Mouse (Mus musculus) B cell, adult 2 months (primary cell): Measurements from ENCODE around the gene 1700020D05Rik.

Experiments used
- DNase-seq, 2 experiments: peaks; one replicate each; pipeline ENCODE4 v3.0.0; 2022

Gene 1700020D05Rik

GRCm38 (mm10) chr19:5474281-5475068 lies 29.1 kb downstream of the 1700020D05Rik start:
- DNase-seq: no peak

GRCm38 (mm10) chr19:5473720-5474119 lies 29.9 kb downstream of the 1700020D05Rik start, which contains the start of gene Efemp2:
Gene Efemp2 (plus strand): TSS chr19:5473954.
- DNase-seq: no peak

- no peak for DNase-seq
Observed at GRCm38 (mm10) chr19:5472857-5473256, 30.7 kb downstream of the 1700020D05Rik start.

DNA sequence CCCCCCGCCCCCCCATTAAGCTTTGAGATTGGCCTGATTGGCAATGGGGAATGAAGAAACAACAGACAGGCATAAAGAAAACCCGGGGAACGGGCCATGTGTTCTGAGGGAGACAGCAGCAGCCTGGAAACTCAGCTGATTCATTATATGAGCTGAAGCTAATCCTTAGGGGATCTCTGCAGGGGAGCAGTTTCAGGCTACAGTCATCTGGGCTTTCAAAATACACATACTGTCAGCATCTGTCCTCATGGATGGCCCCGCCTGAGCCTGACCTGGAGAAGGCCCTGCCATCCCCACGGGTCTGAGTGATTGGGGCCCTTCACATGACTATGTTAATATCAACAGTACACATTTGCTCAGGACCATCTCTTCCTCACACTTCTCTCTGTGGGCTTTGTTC lies 31.7 kb downstream of the 1700020D05Rik start:
- no peak for DNase-seq

- DNase-seq: no peak
Observed at GRCm38 (mm10) chr19:5468374-5468773, 35.2 kb downstream of the 1700020D05Rik start, which contains the start of gene Ctsw. Gene Ctsw (minus strand): TSS chr19:5468507.

GRCm38 (mm10) chr19:5466916-5467500 lies 36.6 kb downstream of the 1700020D05Rik start:
- no peak for DNase-seq

DNA sequence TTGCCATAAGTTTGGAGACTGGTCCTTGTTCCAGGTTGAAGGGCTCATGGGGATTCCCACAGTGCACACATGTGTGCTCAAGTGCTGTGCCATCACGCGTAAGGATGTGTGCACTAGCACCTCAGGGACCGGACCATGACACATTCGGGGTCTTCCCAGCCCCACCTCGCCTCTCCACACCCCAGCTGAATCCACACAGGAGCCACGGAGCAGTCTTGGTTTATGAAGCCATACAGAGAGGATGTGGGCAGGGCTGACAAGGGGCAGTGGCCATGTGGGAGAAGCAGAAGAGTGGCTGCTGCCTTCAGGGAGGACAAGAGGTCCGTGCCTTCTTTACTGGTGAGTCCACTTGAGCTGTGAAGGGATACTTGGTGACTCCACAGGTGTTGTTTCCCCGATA lies 38.5 kb downstream of the 1700020D05Rik start:
- no peak for DNase-seq

DNA sequence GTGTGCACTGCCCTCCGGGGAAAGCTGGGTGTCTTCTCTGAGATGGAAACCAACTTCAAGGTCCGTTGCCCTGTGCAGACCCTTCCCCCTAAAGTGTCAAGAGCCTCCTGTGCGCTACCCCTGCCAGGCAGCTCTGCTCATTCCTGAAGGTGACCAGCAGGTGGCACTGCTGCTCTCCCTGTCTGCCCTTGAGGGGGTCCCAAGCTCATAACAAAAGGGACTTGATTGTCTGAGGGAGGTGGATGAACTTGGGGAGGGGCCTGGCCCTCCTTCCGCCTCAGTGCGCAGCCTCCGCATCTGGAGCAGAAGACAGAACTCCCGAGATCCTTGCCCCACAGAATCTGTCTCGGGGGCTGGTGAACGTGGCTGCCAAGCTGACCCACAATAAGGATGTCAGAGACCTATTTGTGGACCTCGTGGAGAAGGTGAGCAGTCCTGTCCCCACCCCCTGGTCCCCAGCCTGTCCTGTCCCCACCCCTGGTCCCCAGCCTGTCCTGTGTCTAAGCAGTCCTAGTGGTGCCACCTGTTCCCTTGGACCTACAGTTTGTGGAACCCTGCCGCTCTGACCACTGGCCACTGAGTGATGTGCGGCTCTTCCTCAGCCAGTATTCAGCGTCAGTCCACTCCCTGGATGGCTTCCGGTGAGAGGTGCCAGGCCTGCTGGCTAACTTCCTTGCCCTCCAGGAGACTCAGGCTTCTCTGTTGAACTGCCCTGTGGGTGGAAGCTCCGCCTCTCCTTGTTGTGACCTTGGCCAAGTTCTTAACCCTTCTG lies 39.6 kb downstream of the 1700020D05Rik start:
- DNase-seq: peak; percentile 68 to 71

GRCm38 (mm10) chr19:5463212-5463611 lies 40.4 kb downstream of the 1700020D05Rik start:
- no peak for DNase-seq

GRCm38 (mm10) chr19:5461411-5461810 lies 42.2 kb downstream of the 1700020D05Rik start:
- DNase-seq: no peak

GRCm38 (mm10) chr19:5460465-5460911 lies 43.1 kb downstream of the 1700020D05Rik start, which contains the start of gene Fibp:
Gene Fibp (plus strand): TSS chr19:5460615.
- DNase-seq: peak; percentile 92 to 93

DNA sequence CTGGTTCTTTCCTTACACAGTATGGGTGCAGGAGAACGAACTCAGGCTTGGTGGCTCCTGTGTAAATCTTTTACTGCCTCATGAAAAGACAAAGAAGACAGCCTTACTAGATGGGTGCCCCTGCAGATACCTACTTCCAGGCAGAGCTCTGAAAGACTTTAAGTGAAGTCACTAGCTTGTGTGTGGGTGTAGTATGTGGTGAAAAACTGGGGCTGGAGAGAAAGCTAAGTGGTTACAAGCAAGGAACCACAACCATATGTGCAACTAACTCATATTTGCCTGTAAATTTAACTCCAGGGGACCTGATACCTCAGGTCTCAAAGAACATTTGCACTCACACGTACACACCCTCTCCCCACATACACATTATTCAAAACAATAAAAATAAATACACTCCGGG lies 43.7 kb downstream of the 1700020D05Rik start:
- DNase-seq: no peak

DNA sequence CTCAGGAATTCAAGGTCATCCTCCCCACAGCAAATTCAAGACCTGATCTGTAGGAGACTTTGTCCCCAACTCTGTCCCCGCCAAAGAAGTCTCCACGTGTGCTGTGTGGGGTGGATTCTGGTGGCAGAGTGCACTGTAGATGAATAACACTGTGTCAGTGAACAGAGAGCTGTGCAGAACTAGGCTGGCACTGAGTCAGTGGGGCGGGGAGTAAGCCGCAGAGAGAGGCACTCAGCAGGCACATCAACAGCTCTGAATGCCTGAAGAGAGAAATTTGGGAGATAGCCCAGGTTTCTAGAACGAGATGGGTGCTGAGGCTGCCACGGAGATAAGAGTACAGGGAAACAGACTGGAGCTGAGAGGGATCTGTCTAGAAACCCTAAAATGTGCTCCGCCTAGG lies 44.6 kb downstream of the 1700020D05Rik start:
- DNase-seq: no peak

DNA sequence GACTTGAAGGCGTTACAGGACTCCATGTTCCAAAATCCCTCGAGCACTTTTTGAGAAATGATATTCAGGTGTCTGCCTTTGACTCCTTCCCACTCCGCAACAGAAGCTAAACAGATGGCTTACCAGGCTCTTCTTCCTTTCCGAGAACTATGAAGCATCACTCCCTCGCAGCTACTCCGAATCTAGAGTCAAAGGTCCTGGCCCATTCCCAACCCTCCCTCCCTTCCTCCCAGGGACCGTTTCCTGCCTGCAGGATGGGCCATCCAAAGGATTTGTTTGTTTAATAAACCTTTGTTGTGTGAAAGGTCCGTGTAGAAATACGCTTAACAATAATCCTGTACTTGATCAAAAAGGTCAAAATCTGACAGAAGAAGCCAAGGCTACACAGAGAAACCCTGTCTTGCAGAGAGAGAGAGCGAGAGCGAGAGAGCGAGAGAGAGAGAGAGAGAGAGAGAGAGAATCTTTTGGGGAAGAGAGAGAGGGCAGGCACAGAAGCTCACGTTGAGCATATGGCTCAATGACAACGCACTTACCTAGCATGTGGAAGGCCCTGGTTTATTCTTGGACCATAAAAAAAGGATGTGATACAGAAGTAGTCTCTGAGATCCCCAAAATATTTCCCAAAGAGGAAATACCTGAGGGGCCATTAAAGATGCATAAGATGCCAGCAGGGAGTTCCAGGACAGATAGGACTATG lies 45.7 kb downstream of the 1700020D05Rik start, which contains the start of gene Ccdc85b:
Gene Ccdc85b (minus strand): TSS at position 149 of the 697 bp plus-strand sequence.
- no peak for DNase-seq

DNA sequence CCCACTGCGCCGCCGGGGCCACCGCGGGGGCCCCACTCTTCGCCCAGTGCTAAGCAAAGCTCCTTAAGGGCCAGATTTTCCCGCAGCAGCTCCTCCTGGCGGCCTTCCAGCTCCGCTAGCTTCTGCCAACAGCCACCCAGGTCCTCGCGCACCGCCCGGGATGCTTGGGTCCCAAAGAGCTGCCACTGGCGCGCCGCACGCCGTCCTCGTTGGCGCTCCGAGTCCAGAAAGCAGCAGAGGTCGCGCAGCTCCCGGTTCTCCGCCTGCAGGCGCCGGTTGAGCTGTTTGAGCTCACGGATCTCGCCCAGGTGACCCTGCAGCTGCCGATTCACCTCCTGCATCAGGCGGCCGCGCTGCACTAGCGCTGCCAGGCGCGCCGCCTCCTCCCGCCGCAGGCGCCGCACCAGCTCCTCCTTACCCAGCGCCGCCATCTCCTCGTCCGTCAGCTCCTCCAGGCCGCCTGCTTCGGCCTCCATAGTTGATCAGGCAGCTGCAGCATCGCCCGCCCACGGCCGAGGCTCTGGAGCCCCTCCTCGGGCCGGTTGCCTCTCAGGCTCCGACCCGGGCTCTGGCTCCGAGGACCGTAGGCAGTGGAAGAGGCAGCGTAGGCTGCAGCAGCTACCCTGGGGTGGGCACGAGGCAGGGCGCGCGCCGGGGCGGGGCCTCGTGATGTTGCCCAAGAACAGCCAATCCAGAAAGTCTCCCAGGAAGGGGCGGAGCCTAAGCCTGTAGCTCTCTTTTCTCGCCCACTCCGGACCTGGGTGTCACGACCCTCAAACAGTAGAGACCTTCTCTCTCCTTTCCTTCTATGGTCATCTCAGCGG lies 46.5 kb downstream of the 1700020D05Rik start:
- peak; percentile 93 for DNase-seq

DNA sequence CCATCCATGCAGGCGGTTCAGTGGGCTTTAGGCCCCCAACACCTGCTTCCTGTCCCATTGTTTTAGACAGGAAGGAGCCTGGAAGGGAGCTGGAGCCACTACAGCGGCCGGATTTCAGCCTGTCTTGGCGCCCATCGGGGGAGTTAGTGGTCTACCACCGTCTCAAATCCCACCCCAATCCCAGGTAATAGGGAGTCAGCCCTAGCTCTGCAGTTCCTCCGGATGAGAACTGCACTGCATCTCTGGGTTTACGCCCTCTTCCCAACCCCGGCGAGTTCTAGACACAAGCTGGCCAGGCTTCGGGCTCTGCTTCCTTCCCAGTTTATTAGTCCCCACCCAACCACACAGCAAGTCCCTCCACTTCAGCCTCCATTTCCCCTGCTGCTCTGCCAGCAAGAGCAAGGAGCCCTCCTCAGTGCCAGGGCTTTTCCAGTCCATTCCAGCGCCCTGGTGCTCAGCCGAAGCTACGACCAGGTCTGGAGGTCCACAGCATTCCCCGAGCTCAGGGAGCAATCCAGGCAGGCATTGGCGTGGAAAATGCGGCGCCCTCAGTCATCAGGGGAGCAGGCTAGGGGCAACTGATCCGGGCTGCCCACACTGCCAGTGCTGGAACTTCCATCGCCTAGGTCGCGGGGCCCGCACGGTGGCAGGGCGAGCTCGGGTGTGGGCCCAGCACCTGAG lies 47.2 kb downstream of the 1700020D05Rik start:
- DNase-seq: no peak

- no peak for DNase-seq
Observed at GRCm38 (mm10) chr19:5455568-5455967, 48.0 kb downstream of the 1700020D05Rik start.

DNA sequence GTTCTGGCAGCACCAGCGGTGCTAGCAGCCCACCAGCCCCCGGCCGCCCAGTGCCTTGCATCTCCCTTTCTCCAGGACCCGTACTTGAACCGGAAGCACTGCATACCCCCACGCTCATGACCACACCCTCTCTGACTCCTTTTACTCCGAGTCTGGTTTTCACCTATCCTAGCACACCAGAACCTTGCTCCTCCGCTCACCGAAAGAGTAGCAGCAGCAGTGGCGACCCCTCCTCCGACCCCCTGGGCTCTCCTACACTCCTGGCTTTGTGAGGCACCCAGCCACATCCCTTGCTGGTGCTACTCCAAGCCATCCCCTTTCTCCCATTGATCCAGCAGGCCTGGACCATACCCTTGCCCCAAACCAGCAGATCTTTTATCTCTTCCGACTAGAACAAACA lies 48.5 kb downstream of the 1700020D05Rik start:
- no peak for DNase-seq
